Mouse (Mus musculus) mouse embryonic stem cell (cell line): Measurements from ENCODE around the gene A930033H14Rik.

ENCODE experiments used
- in situ Hi-C, 2 experiments: fragments of 300-500 bp; cut with MboI; formaldehyde crosslinking; loops; 1 replicate in 1 of 2; 3 replicates in 1 of 2; pipeline ENCODE4 v1.14.3; 2019 to 2020; ENCODE audit warnings: low sequenced_read_pairs in 2 of 2, low pct_unique_long_range_greater_than_20kb in 1 of 2, mixed read lengths in 1 of 2; ENCODE audit not compliant: unreplicated experiment in 1 of 2

Gene A930033H14Rik

GRCm38 (mm10) chr10:69166514-69166913 lies 46.4 kb downstream of the A930033H14Rik start:
- in situ Hi-C loops = no loop called here

DNA sequence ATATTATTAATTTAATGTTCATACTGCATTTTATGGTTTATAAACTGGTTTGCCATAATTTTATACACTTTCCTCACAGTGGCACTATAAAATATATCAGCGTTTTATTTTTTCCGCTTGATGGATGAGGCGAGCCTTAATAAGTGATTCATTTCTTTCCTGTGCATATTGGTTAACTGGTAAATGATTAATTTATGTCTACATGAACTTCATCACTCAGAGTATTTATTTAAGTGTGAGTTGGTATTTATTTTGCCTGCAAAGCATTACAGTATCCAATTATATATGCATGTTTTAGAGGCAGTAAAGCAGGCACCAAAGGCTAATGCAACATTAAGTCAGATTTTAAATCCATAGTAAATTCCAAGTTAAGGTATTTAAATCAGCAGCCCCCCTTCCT lies 47.1 kb downstream of the A930033H14Rik start:
- in situ Hi-C loops = no loop called here

DNA sequence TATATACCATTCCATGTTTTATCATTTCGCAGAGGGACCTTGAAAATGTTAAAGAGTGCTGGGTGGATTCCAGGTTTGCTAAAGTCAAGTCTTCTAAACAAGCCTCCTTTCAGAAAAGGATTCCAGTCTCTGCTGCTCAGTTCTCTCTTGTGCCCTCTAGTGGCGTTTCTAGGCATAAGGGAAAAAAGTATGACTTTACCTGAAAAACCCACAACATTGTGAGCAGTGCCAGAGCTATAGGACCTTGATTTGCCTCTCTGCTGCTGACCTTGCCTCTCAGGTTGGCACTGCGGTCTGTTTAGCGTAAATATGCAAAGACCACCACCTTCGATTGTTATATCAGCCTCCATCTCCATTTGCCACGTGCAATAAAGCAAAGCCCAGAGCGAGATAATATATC lies 47.8 kb downstream of the A930033H14Rik start:
- in situ Hi-C loops = no loop called here

GRCm38 (mm10) chr10:69163216-69163615 lies 49.7 kb downstream of the A930033H14Rik start:
- in situ Hi-C loops = no loop called here

- in situ Hi-C loops = no loop called here
Measured at GRCm38 (mm10) chr10:69162577-69162976, 50.3 kb downstream of the A930033H14Rik start.

- in situ Hi-C loops = no loop called here
Measured at GRCm38 (mm10) chr10:69161503-69161902, 51.4 kb downstream of the A930033H14Rik start.

DNA sequence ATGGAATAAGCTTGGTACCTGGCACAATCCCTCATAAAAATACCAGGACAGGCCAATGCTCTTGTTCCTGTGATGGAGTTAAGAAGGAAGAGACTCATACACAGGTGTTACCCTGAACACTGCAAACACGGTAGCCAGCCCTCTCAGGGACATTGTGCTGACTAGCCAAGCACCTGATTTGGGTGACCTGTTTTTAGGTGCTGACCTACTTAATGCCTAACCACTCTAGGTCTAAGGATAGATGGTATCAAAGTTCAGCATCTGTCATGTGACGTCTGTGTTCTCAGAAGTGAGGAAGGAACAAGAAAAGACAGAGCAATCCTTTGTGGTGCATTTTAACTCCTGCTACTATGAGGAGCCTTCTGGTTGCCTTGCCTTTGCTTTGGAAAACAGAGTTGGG lies 52.0 kb downstream of the A930033H14Rik start:
- in situ Hi-C loops = no loop called here
